Mouse (Mus musculus) layer of hippocampus, postnatal 10 days (tissue): ENCODE measurements around the gene Nectin2. TPM values are rescaled to one million over a fixed set of nuclear protein-coding genes. Genes with fewer than 3 reads are reported as not detected.

ENCODE experiments used
- DNase-seq, 2 experiments: peaks; one replicate each; pipeline ENCODE4 v3.0.0; 2021; ENCODE audit warnings: low spot score in 2 of 2
- total RNA-seq, 2 experiments: library from RNA; stranded (reverse); gene quantifications; 2 replicates each; pipeline ENCODE4 v1.2.3; 2021

Gene Nectin2
- total RNA-seq, 2 experiments from 2014 or later = 22.2 to 22.3 TPM

- no peak for DNase-seq
Measured at GRCm38 (mm10) chr7:19713196-19713595, 37.1 kb downstream of the Nectin2 start.

- no peak for DNase-seq
Measured at GRCm38 (mm10) chr7:19712414-19712813, 37.9 kb downstream of the Nectin2 start.

GRCm38 (mm10) chr7:19710650-19711049, 39.6 kb downstream of the Nectin2 start:
- no peak for DNase-seq

- no peak for DNase-seq
Measured at GRCm38 (mm10) chr7:19705271-19705670, 45.0 kb downstream of the Nectin2 start.

- no peak for DNase-seq
Measured at GRCm38 (mm10) chr7:19704475-19704874, 45.8 kb downstream of the Nectin2 start.

GRCm38 (mm10) chr7:19702859-19703555, 47.3 kb downstream of the Nectin2 start:
- no peak for DNase-seq

- peak; percentile 73 to 79 for DNase-seq
Measured at GRCm38 (mm10) chr7:19701069-19701761, 49.1 kb downstream of the Nectin2 start.

GRCm38 (mm10) chr7:19700299-19701068, 49.8 kb downstream of the Nectin2 start:
- no peak for DNase-seq

- no peak for DNase-seq
Measured at GRCm38 (mm10) chr7:19699827-19700148, 50.5 kb downstream of the Nectin2 start.

GRCm38 (mm10) chr7:19698907-19699826, 51.1 kb downstream of the Nectin2 start, which contains the start of gene Apoe:
Gene Apoe, minus strand, starts transcription at chr7:19699188.
- peak; percentile 71 to 76 for DNase-seq

- DNase-seq = no peak
Measured at GRCm38 (mm10) chr7:19697949-19698906, 52.1 kb downstream of the Nectin2 start.

- no peak for DNase-seq
Measured at GRCm38 (mm10) chr7:19696336-19696873, 53.9 kb downstream of the Nectin2 start.

- DNase-seq = no peak
Measured at GRCm38 (mm10) chr7:19695881-19696280, 54.4 kb downstream of the Nectin2 start.

- DNase-seq = no peak
Measured at GRCm38 (mm10) chr7:19695213-19695594, 55.1 kb downstream of the Nectin2 start.

GRCm38 (mm10) chr7:19694336-19695212, 55.7 kb downstream of the Nectin2 start:
- peak; percentile 30 to 46 for DNase-seq

- DNase-seq = peak; percentile 52 to 72
Measured at GRCm38 (mm10) chr7:19693421-19693820, 56.9 kb downstream of the Nectin2 start.

- DNase-seq = no peak
Measured at GRCm38 (mm10) chr7:19691873-19692865, 58.1 kb downstream of the Nectin2 start, which contains the start of gene Apoc1. Gene Apoc1, minus strand, starts transcription at chr7:19692660.
